Mouse (Mus musculus): ENCODE data around the gene Magea10. TPM values are rescaled to one million over a fixed set of nuclear protein-coding genes. Genes with fewer than 3 reads are reported as not detected.

The Magea10 gene
- not detected in 2 replicates for polyA plus RNA-seq (2015; fragmentation: Nextera tagmentation; extraction: Ambion mirVana)

GRCm38 (mm10) chrX:72386758-72387157 lies at the start of gene Magea10:
Gene Magea10, minus strand, starts transcription at chrX:72386858.
- no peak for ATAC-seq
- H3K9me3 ChIP-seq (ENCODE audit: low read length), result no peaks in the 10 kb centered on the region

GRCm38 (mm10) chrX:72381972-72382371 lies 4.7 kb downstream of the Magea10 start:
- H3K4me1 ChIP-seq (ENCODE audit: insufficient read depth), result no peaks in the 10 kb centered on the region
- DNase-seq (no peak), ATAC-seq (no peak)
- H3K27me3 ChIP-seq (ENCODE audit: insufficient read depth, low read length), result no peaks in the 10 kb centered on the region
- no peak overlapping the region for H3K27ac ChIP-seq (ENCODE audit: low read depth)
- no peak overlapping the region for H3K4me2 ChIP-seq (ENCODE audit: low read depth, low read length)
- no peaks in the 10 kb centered on the region for H3K36me3 ChIP-seq (replicated peaks; ENCODE audit: insufficient read depth, low read length)
- no peak overlapping the region for H3K4me3 ChIP-seq (ENCODE audit: low read depth, low read length)
- no peaks in the 10 kb centered on the region for H3K9me3 ChIP-seq (ENCODE audit: low read length)
- H3K9ac ChIP-seq (replicated peaks), result no peak overlapping the region
- WGBS (ENCODE audit: insufficient replicate concordance), result 50% methylated on average over 1 of the region's 1 CpGs
- TF ChIP-seq EP300 (IDR thresholded peaks at IDR 0.05; ENCODE audit: low read depth) (no peak), CTCF (IDR thresholded peaks at IDR 0.05; ENCODE audit: low read depth) (no peak)

More at GRCm38 (mm10) chrX:72386758-72387157, at the start of gene Magea10:
- Histone ChIP-seq H3K4me3 (ENCODE audit: low read depth, low read length) (no peak within 1 kb of the TSS), H3K4me2 (ENCODE audit: low read depth, low read length) (no peak within 1 kb of the TSS), H3K36me3 (replicated peaks; ENCODE audit: insufficient read depth, low read length) (no peaks in the 10 kb centered on the region), H3K27me3 (ENCODE audit: insufficient read depth, low read length) (no peaks in the 10 kb centered on the region), H3K9ac (replicated peaks) (no peak within 1 kb of the TSS), H3K4me1 (ENCODE audit: insufficient read depth) (no peaks in the 10 kb centered on the region), H3K27ac (ENCODE audit: low read depth) (no peak within 1 kb of the TSS)
- DNase-seq, result no peak
- WGBS (ENCODE audit: insufficient replicate concordance), result 81% methylated on average over 6 of the region's 6 CpGs
- TF ChIP-seq EP300 (IDR thresholded peaks at IDR 0.05; ENCODE audit: low read depth) (no peak), CTCF (IDR thresholded peaks at IDR 0.05; ENCODE audit: low read depth) (no peak)

Other genes with a start within 250 kb of the Magea10 start
- gene Magea4, start 164.8 kb downstream of the Magea10 start, polyA plus RNA-seq (2015; fragmentation: Nextera tagmentation; extraction: Ambion mirVana), result not detected in 2 replicates
- 0.06 and 0.07 TPM in 2 replicates for gene Gabre, start 112.1 kb downstream of the Magea10 start, polyA plus RNA-seq (2015; fragmentation: Nextera tagmentation; extraction: Ambion mirVana)